Mouse (Mus musculus): ENCODE data around the gene Sh3rf1. TPM values are rescaled to one million over a fixed set of nuclear protein-coding genes. Genes with fewer than 3 reads are reported as not detected.

Gene Sh3rf1
- polyA plus RNA-seq, 1 experiment from 2014 or later: 34.7 TPM

- no peak for ATAC-seq
- H3K4me1 ChIP-seq (ENCODE audit: control insufficient read depth, insufficient read depth, low read length): peaks cover 17% of the 10 kb centered on the region
- H3K4me2 ChIP-seq (ENCODE audit: low read length): no peak overlapping the region
- no peak overlapping the region for H3K27ac ChIP-seq (ENCODE audit: low read length)
- 82% methylated on average over 7 of the region's 7 CpGs for WGBS
- H3K9me3 ChIP-seq (replicated peaks; ENCODE audit: control insufficient read depth, low read length, poor library complexity, severe bottlenecking): no peaks in the 10 kb centered on the region
- H3K27me3 ChIP-seq (ENCODE audit: control insufficient read depth, insufficient read depth, low read depth, low read length): no peaks in the 10 kb centered on the region
- no peak overlapping the region for H3K9ac ChIP-seq (ENCODE audit: low read depth, low read length)
- no peaks in the 10 kb centered on the region for H3K36me3 ChIP-seq (ENCODE audit: control insufficient read depth, insufficient read depth, low read length)
- no peak overlapping the region for H3K4me3 ChIP-seq (ENCODE audit: low read depth, low read length)
Measured at GRCm38 (mm10) chr8:61285896-61286295, 62.2 kb downstream of the Sh3rf1 start.

- H3K27me3 ChIP-seq (ENCODE audit: control insufficient read depth, insufficient read depth, low read depth, low read length): no peaks in the 10 kb centered on the region
- no peak overlapping the region for H3K27ac ChIP-seq (ENCODE audit: low read length)
- no peaks in the 10 kb centered on the region for H3K9me3 ChIP-seq (replicated peaks; ENCODE audit: control insufficient read depth, low read length, poor library complexity, severe bottlenecking)
- 87% methylated on average over 7 of the region's 7 CpGs for WGBS
- no peak overlapping the region for H3K4me2 ChIP-seq (ENCODE audit: low read length)
- no peak overlapping the region for H3K4me3 ChIP-seq (ENCODE audit: low read depth, low read length)
- peaks cover 17% of the 10 kb centered on the region for H3K4me1 ChIP-seq (ENCODE audit: control insufficient read depth, insufficient read depth, low read length)
- H3K9ac ChIP-seq (ENCODE audit: low read depth, low read length): no peak overlapping the region
- ATAC-seq: no peak
- no peaks in the 10 kb centered on the region for H3K36me3 ChIP-seq (ENCODE audit: control insufficient read depth, insufficient read depth, low read length)
Measured at GRCm38 (mm10) chr8:61286394-61286793, 62.7 kb downstream of the Sh3rf1 start.

GRCm38 (mm10) chr8:61286795-61287385 is 63.2 kb downstream of the Sh3rf1 start:
- H3K4me1 ChIP-seq (ENCODE audit: control insufficient read depth, insufficient read depth, low read length): peaks cover 17% of the 10 kb centered on the region

GRCm38 (mm10) chr8:61288006-61288566 is 64.4 kb downstream of the Sh3rf1 start:
- Histone ChIP-seq H3K27ac (ENCODE audit: low read length) (peak overlapping the region; percentile 28), H3K27me3 (ENCODE audit: control insufficient read depth, insufficient read depth, low read depth, low read length) (no peaks in the 10 kb centered on the region), H3K4me3 (ENCODE audit: low read depth, low read length) (no peak overlapping the region), H3K4me2 (ENCODE audit: low read length) (no peak overlapping the region), H3K9me3 (replicated peaks; ENCODE audit: control insufficient read depth, low read length, poor library complexity, severe bottlenecking) (no peaks in the 10 kb centered on the region), H3K4me1 (ENCODE audit: control insufficient read depth, insufficient read depth, low read length) (peaks cover 17% of the 10 kb centered on the region), H3K36me3 (ENCODE audit: control insufficient read depth, insufficient read depth, low read length) (no peaks in the 10 kb centered on the region), H3K9ac (ENCODE audit: low read depth, low read length) (no peak overlapping the region)
- 71% methylated on average over 11 of the region's 11 CpGs for WGBS
- ATAC-seq: peak; percentile 63

More at GRCm38 (mm10) chr8:61286795-61287385, 63.2 kb downstream of the Sh3rf1 start:
- ATAC-seq: no peak
- Histone ChIP-seq H3K27me3 (ENCODE audit: control insufficient read depth, insufficient read depth, low read depth, low read length) (no peaks in the 10 kb centered on the region), H3K9me3 (replicated peaks; ENCODE audit: control insufficient read depth, low read length, poor library complexity, severe bottlenecking) (no peaks in the 10 kb centered on the region), H3K4me3 (ENCODE audit: low read depth, low read length) (no peak overlapping the region), H3K9ac (ENCODE audit: low read depth, low read length) (no peak overlapping the region), H3K27ac (ENCODE audit: low read length) (no peak overlapping the region), H3K36me3 (ENCODE audit: control insufficient read depth, insufficient read depth, low read length) (no peaks in the 10 kb centered on the region), H3K4me2 (ENCODE audit: low read length) (no peak overlapping the region)
- WGBS: 83% methylated on average over 14 of the region's 14 CpGs

- no peak overlapping the region for H3K9ac ChIP-seq (ENCODE audit: low read depth, low read length)
- 59% methylated on average over 7 of the region's 7 CpGs for WGBS
- H3K27ac ChIP-seq (ENCODE audit: low read length): peak overlapping the region; percentile 7; the same call in 1 of the 2 replicates
- H3K4me2 ChIP-seq (ENCODE audit: low read length): no peak overlapping the region
- peaks cover 13% of the 10 kb centered on the region for H3K4me1 ChIP-seq (ENCODE audit: control insufficient read depth, insufficient read depth, low read length)
- H3K9me3 ChIP-seq (replicated peaks; ENCODE audit: control insufficient read depth, low read length, poor library complexity, severe bottlenecking): no peaks in the 10 kb centered on the region
- H3K36me3 ChIP-seq (ENCODE audit: control insufficient read depth, insufficient read depth, low read length): no peaks in the 10 kb centered on the region
- no peaks in the 10 kb centered on the region for H3K27me3 ChIP-seq (ENCODE audit: control insufficient read depth, insufficient read depth, low read depth, low read length)
- no peak for ATAC-seq
- no peak overlapping the region for H3K4me3 ChIP-seq (ENCODE audit: low read depth, low read length)
Measured at GRCm38 (mm10) chr8:61288676-61289075, 65.0 kb downstream of the Sh3rf1 start.

- no peaks in the 10 kb centered on the region for H3K27me3 ChIP-seq (ENCODE audit: control insufficient read depth, insufficient read depth, low read depth, low read length)
- peak; percentile 37; the same call in 1 of the 2 replicates for ATAC-seq
- no peaks in the 10 kb centered on the region for H3K9me3 ChIP-seq (replicated peaks; ENCODE audit: control insufficient read depth, low read length, poor library complexity, severe bottlenecking)
- 27% methylated on average over 4 of the region's 4 CpGs for WGBS
- peaks cover 17% of the 10 kb centered on the region for H3K4me1 ChIP-seq (ENCODE audit: control insufficient read depth, insufficient read depth, low read length)
- no peak overlapping the region for H3K9ac ChIP-seq (ENCODE audit: low read depth, low read length)
- peak overlapping the region; percentile 39 for H3K4me2 ChIP-seq (ENCODE audit: low read length)
- no peak overlapping the region for H3K27ac ChIP-seq (ENCODE audit: low read length)
- H3K36me3 ChIP-seq (ENCODE audit: control insufficient read depth, insufficient read depth, low read length): no peaks in the 10 kb centered on the region
- H3K4me3 ChIP-seq (ENCODE audit: low read depth, low read length): no peak overlapping the region
Measured at GRCm38 (mm10) chr8:61295040-61295439, 71.4 kb downstream of the Sh3rf1 start.

- peaks cover 17% of the 10 kb centered on the region for H3K4me1 ChIP-seq (ENCODE audit: control insufficient read depth, insufficient read depth, low read length)
- H3K4me3 ChIP-seq (ENCODE audit: low read depth, low read length): no peak overlapping the region
- no peak overlapping the region for H3K27ac ChIP-seq (ENCODE audit: low read length)
- WGBS: 10% methylated on average over 12 of the region's 12 CpGs
- no peaks in the 10 kb centered on the region for H3K36me3 ChIP-seq (ENCODE audit: control insufficient read depth, insufficient read depth, low read length)
- H3K9ac ChIP-seq (ENCODE audit: low read depth, low read length): no peak overlapping the region
- no peaks in the 10 kb centered on the region for H3K9me3 ChIP-seq (replicated peaks; ENCODE audit: control insufficient read depth, low read length, poor library complexity, severe bottlenecking)
- peak overlapping the region; percentile 39 for H3K4me2 ChIP-seq (ENCODE audit: low read length)
- H3K27me3 ChIP-seq (ENCODE audit: control insufficient read depth, insufficient read depth, low read depth, low read length): no peaks in the 10 kb centered on the region
- ATAC-seq: peak; percentile 92
Measured at GRCm38 (mm10) chr8:61295441-61295840, 71.8 kb downstream of the Sh3rf1 start.

- Histone ChIP-seq H3K27ac (ENCODE audit: low read length) (no peak overlapping the region), H3K4me2 (ENCODE audit: low read length) (no peak overlapping the region), H3K27me3 (ENCODE audit: control insufficient read depth, insufficient read depth, low read depth, low read length) (no peaks in the 10 kb centered on the region), H3K4me3 (ENCODE audit: low read depth, low read length) (no peak overlapping the region), H3K4me1 (ENCODE audit: control insufficient read depth, insufficient read depth, low read length) (peaks cover 25% of the 10 kb centered on the region), H3K9ac (ENCODE audit: low read depth, low read length) (no peak overlapping the region), H3K9me3 (replicated peaks; ENCODE audit: control insufficient read depth, low read length, poor library complexity, severe bottlenecking) (no peaks in the 10 kb centered on the region), H3K36me3 (ENCODE audit: control insufficient read depth, insufficient read depth, low read length) (no peaks in the 10 kb centered on the region)
- ATAC-seq: no peak
- WGBS: 51% methylated on average over 4 of the region's 4 CpGs
Measured at GRCm38 (mm10) chr8:61298828-61299227, 75.2 kb downstream of the Sh3rf1 start.

- H3K4me1 ChIP-seq (ENCODE audit: control insufficient read depth, insufficient read depth, low read length): peaks cover 10% of the 10 kb centered on the region
- no peak overlapping the region for H3K4me2 ChIP-seq (ENCODE audit: low read length)
- H3K9me3 ChIP-seq (replicated peaks; ENCODE audit: control insufficient read depth, low read length, poor library complexity, severe bottlenecking): no peaks in the 10 kb centered on the region
- ATAC-seq: peak; percentile 52; the same call in 1 of the 2 replicates
- no peaks in the 10 kb centered on the region for H3K27me3 ChIP-seq (ENCODE audit: control insufficient read depth, insufficient read depth, low read depth, low read length)
- no peak overlapping the region; the same call in 1 of the 2 replicates for H3K27ac ChIP-seq (ENCODE audit: low read length)
- no peaks in the 10 kb centered on the region for H3K36me3 ChIP-seq (ENCODE audit: control insufficient read depth, insufficient read depth, low read length)
- no peak overlapping the region for H3K4me3 ChIP-seq (ENCODE audit: low read depth, low read length)
- H3K9ac ChIP-seq (ENCODE audit: low read depth, low read length): no peak overlapping the region
- 48% methylated on average over 18 of the region's 18 CpGs for WGBS
Measured at GRCm38 (mm10) chr8:61301298-61302028, 77.8 kb downstream of the Sh3rf1 start.

All from midbrain, embryonic 16.5 days (tissue).